Mouse (Mus musculus): ENCODE data around the gene Shc4.

Shc4 gene

DNA sequence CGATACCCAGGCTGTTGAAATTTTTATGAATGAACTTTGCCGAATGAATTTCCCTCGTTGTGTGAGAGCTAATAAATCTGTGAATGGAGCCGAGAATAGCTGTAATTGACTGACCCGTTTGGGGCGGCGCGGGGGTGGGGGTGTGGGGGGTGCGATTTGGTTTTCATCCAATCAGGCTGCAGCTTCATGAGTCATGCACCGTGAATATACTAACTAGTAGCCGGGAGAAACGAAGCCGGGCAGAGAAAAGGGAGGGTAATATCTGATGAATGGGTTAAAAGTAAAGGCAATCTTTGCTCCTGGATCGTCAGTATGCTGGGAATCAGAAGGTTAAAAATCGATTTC is at the start of gene Shc4:
TSS of gene Shc4 (minus strand) at position 63 of the 345 bp plus-strand sequence.
- DNase-seq = no peak

DNA sequence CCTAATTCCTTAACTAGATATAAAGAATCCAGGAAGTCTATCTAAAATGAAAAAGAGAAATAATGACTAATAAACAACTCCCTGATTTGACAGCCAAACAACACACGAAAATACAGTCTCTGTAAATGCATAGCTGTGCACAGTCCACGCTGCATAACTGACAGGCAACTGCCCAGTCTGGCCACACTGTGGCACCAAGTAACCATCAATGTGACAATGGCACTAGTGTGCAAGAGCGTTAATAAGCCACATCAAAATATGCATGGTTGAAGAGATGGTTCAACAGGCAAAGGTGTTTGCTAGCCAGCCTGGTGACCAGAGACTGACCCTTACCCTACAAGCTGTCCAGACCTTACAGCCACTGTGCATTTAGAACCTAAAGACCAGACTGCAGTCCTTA is 41.1 kb upstream of the Shc4 start:
- DNase-seq = no peak

DNA sequence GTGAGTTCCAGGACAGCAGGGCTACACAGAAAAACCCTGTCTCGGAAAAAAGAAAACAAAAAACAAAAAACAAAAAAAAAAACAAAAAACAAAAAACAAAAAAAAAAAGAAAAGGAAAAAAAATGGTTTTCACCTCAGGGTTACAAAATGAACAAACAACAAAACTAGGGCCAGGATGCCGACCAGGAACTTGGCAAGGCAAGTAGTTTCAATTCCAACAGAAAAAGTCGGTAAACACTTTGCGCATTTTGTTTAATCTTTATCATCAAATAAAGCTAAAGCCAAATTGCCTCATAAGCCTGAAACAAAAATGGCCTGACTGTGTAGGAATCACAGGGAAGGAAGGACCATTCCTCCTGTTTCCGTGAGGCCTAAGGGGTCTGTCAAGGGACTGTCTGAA is 40.6 kb upstream of the Shc4 start:
- DNase-seq = no peak

DNA sequence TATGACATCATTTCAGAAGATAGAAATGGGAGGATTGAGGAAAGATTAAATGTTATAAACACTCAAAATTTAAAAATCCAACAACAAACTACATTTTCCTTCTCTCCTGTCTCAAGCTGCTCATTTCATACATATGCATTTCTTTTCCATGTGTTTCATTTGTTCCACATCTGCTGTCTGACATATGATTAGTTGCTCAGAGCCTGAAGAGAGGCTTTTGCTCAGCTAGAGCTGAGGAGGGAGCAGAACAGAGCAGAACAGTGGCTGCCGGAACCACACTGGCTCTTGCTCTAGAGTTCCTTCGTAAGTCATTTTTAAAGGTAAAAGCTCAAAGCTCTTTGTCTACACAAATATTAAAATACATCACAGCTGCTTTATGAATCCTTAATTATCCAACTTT is 25.4 kb upstream of the Shc4 start:
- no peak for DNase-seq

DNA sequence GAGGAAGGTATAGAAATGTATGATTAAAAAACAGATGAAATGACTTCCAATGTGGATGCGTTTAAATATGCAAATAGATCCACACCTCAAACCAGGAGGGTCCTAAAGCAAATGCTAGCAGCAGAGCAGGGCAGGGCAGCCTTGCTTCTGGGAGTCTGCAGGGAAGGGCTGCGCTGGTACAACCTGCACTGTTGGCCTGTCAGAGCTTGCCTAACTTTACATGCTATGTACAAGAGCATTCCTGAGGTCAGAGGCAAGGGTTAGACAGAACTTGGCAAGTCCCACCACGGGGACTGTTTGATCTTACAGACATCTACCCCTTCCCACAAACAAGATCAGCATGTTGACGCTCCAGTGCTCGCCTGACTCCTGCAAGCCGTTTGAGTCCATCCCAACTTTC is 15.4 kb upstream of the Shc4 start:
- DNase-seq = no peak

DNA sequence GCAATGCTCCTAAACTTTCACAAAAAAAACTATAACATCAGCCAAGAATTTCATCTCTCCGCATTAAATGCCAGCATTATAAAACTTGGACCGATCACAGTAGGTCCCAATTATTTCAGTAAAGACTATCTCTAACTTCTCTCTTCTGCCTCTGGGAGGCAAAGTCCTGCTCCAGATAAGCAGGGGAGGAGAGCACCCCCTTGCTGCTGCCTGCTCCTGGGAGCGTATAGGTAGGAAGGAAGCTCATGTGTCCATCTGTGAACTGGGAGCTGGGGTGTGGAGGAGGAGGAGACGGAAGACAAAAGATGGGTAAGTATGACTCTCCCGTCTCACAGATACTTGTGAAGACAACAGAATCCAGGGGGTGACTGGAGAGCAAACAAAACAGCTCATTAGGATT is 14.8 kb upstream of the Shc4 start:
- DNase-seq = no peak

DNA sequence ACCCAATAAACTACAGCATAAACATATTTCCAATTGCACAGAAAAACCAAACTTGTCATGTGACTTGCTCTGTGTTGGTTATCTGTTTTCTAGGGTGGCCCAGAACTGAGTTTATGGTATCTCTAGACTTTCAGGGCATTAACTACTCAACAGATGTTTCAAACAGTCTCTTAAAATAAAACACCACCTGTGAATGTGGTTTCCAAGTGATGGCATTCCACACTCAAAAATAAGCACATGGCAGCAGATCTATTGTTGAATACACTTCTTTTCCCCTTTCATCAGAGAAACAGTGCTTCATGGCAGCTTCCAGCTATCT is 12.0 kb upstream of the Shc4 start:
- no peak for DNase-seq

DNA sequence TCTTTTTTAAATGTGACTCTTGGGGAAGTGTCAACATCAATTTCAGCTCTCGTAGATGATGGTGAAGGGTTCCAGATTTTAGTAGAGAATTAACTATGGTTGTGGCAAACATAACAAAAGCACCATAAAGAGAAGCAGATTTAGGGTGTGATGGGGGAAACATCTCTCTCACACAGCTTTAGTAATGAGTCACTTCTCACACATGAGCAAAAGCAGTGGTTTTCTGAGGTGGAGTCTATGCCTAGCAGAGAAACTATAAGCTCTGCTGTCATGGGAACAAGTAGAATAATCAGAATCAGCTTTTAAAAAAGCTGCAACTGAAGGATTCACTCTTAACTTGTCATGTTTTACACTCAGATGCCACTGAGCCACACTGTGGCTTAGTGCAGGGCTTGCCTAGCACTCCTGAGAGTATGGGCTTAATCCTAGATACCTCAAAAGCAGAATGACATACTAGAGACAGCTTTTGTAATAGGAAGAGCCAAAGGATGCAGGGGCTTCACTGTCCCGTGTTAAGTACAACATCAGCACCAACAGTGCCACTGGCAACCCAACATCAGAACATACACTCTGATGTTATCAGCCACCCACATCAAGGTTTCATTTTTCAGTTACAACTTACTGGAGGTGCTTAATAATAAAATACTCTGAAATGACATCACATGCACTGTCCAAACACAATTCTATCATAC is 11.5 kb upstream of the Shc4 start:
- no peak for DNase-seq

DNA sequence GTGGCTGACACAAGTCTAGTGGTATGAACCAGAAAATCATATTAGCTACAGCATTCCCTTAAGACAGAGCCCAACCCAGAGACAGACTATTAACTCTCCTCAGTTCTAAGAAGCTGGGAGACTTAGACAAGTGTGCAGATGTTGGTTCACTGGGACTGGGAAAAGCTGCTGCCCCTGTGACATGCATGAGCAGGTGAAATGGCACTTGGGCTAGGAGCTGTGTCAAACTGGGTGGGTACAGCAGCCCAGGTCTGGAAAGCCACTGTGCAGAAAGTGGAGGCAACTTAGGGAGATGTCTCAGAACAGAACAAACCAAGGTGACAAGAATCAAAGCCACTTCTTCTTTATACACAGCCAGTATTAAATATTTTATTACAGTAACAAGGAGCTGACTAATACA is 10.8 kb upstream of the Shc4 start:
- DNase-seq = no peak

DNA sequence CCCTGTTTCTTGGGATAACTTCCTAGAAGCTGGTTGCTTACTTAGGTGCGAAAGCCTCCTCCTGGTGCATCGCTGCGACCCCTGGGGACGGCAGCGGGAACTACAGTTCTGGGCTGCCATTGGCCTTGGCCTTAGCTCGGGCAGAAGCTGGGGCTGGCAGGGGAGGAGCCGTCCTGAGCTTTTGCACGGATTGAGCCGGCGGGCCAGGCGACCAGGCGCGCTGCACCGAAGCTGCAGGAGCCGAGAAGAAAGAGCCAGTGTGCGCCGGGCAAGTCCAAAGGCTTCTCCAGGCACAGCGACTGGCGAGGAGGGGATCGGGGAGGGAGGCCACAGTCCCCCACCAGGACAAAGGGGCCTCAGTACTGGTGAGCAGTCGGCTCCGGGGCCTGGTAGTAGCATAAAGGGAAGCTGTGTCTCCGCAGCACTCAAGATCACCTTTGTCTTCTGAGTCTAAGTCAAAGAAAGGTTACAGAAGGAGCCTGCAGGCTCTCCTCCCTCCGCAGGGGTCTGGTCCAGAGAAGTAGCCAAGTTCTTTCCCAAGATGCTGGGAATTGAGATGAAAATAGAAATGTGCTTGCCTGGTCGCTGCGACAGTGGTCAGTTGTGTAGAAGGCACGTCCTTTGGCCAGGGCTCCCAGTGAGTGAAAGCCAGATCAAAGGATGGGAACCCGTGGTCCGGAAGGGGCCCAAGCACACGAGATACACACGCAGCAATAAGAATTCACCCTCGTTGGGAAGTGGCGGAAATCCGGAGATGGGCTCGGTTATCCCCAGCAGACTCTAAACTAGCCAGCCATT is 8.0 kb upstream of the Shc4 start:
- DNase-seq = peak; percentile 92 to 96

DNA sequence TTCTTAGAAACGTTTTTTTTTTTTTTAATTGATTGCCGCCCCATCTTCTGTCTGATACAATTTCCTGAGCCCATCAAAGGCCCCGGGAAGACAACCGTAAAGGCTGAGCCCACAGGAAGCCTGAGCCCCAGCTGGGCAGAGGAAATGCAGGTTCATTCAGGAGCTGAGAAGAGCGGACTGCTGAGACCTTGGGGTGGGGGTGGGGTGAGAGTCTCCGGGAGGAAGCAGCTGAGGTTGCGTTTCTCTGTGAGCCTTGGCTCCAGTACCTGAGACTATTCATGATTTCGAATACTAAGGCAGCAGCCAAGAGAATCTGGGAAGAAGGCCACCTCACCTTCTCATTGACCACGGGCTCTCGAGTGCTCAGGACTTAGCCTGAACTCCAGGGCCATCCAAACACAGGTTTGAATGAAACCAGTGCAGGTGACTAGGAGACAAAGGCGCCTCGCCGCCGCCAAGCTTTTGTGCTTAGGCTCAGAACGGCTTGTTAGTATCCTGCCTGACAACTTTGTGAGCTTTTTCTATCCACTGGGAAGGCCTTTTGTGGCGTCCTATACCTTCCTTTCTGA is 682 bp upstream of the Shc4 start:
- peak; percentile 8 to 14 for DNase-seq

DNA sequence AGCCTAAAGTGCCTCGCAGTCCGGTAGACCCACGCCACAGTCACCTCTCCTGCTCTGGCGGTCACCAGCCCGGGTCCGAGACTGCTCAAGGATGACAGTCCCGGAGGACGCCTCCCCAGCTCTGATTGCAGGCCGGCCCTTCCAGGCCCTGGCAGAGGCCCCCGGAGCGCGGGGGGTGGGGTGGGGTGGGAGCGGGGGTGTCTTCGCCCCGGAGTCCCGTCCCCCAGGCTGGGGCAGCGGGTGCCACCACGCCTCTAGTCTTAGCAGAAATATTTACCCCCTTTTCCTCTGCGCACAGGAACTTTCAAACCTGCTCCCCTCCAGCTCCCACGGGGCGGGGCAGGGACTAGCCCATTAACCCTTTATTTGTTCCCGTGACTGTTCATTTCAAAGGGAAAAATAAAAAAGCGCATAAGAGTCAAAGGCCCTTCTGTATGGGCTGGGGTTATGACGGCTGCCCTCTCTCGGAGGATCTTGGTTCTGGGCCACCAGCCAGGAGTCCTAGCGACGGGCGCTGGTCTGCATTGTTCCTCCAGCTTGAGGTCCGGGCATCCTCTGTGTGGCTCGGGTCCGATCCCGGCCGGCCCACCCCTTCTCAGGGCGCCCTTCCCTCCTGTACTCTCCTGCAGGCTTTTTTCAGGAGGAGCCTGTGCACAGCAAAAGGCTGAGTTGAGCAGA is 401 bp downstream of the Shc4 start:
- peak; percentile 16 to 49 for DNase-seq

DNA sequence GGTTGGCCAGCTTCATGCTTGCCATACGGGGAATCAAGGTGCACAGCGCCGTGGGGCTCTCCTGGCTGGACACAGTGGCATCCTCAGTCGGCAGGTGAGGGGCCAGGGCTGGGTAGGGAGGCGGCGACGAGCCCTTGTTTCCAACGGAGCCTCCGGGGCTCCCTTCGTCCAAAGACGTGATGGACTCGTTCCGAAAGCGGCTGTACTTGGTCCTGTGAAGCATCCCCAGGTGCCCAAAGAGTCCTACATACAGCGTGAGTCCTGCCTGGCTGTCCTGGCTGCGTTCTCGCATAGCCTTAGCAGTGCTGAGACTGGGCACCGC is 901 bp downstream of the Shc4 start:
- no peak for DNase-seq

DNA sequence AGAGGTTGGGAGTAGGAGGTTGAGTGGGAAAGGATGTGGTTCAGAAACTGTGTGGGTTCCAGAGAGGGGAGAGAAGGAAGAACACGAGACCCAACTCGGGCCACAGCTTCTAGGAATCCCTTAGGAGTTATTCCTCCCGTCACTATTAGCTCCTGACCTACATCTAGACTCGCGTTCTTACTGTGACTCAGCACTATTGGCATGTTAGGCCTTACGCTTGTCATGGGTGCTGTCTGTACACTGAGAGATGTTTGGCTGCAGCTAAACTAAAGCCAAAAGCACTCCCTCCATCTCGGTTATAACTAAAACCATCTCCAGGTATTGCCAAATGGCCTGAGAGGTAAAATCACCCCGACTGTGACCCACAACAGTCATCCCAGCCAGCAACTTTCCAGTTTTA is 7.3 kb downstream of the Shc4 start:
- no peak for DNase-seq

DNA sequence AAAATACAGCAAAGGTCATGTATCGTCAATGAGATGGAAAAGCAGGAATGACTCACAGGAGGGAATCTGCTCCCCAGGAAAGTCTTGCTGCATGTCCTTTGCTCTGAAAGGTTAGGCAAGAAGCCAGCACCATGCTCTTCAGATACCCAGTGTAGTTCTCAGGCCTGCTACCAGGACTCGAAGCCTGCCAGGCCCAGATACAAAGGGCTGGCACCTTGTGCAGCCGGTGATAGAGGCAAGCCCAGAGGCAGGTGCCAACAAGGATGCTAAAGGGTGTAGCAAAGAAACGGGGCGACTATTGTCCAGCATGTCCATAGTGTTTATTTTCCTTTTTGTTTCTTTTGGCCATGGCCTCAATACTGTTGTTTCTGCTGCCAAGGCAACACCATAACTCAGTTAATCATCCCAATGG is 17.4 kb downstream of the Shc4 start:
- no peak for DNase-seq

DNA sequence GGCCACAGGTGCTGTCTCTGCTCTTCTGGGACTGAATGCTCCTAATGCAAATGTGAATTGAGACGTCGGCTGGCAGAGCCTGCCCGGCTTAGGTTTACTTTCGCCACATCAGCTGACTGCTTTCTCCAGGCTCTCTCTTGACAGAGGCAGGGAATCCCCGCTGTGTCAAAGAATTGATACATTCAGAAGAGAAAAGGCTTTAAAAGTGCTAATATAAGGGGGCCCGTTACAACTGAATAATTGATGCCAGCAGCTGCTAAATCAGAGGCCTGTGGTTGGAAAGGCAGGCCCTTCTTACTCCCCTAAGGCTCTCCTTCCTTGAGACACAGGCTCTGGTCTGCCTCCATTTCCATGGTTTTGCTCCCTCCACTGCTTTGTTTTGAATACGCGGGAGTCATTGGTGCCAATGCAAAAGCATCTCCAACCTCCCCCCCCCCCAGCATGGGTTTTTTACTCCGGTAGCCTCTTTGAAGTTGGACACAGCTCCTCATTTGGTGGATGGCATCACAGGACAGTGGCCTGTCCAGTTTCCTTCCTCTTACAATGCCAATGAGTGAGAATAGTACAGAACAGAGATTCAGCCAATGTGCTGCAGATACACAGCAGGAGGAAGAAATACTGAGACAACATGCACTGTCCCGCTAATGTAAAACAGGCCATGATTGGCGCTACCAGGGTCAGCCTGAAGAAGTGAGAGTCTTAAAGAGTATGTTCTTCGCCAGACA is 18.9 kb downstream of the Shc4 start:
- no peak for DNase-seq

DNA sequence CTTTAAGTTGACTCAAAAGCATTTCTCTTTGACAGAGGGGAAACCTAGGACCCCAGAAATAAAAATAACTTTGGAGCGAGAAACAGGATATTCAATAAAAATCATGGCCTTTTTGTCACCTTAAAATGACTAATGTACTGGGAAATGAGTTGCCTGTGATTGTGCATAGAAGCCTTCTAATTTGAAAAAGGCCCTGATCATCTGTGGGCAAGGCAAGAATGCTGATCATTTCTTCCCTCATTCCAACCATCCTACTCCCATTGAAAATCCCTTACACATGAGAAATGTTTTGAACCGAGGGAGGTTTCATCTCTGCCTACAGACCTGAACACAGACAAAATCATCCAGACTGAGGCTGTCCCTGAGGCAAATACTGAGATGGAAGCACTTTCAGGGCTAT is 21.1 kb downstream of the Shc4 start:
- no peak for DNase-seq

DNA sequence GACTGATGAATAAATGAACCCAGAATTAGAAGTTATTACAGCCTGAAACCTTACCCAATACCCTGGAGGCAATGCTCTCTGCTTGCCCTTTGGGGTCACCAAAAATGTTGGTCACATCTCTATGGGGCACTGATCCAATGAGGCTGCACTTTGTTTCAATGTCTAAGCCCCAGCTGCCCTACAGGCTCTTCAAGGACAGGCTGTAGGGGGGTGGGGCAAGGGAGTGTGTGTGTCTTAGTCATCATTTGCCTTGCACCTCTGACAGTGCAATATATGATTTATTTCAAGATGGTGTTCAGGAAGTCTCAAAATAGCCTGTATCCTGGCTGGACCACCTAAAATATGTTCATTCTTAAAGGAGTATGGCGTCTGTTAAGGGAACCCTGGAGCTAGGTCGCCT is 22.3 kb downstream of the Shc4 start:
- no peak for DNase-seq

DNA sequence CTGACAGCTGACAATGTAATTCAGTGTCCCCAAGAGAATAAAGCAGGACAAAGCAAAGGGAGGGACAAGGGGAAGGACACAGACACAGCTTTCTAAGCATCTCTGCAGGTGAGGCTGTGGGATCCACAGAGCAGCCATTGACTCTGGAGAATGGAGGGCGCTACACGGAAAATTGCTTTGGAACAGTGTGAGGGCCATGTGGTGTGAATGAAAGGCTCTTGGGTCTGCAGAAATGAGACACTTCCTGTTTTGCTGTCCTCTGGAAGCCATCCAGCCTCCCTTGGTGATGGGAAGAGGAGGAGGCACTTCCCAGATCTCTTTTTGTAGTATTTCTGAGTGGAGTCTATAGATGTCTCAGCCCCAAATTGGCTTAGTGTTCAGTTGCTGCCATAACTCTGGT is 27.7 kb downstream of the Shc4 start:
- DNase-seq = peak; percentile 6 to 13

DNA sequence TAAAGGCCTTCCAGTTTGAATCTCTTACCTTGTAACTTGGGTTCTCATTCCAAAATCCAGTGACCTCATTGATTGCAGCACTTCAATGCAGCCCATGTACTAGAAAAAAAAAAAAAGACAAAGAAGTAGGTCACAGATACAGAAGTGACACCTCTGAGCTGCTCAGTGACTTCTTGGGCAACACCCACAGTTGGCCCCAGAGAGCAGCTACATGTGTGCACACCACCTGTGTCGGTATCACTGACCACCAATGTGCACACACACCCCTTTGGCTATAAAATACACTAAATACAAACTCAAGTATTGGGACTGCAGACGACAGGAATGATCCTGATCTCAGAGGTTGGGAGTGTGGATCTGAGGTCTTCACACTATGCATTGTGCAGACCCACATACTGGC is 29.1 kb downstream of the Shc4 start:
- DNase-seq = no peak

DNA sequence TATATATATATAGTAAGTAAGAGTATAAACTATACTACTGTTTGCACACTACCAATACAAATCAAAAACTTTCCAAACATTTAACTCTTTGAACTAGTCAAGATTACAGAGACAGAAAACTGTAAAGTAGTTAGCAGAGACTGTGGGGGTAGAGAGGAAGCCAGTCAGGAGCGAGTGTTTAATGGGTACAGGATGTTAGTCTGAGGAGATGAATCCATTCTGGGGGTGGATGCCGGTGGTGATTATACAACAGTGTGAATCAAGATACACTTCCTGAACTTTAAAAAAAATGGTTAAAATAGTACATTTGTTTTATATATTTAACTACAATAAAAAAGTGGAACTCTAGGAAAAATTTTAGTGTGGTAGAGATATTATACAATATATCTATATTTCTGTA is 31.9 kb downstream of the Shc4 start:
- no peak for DNase-seq

DNA sequence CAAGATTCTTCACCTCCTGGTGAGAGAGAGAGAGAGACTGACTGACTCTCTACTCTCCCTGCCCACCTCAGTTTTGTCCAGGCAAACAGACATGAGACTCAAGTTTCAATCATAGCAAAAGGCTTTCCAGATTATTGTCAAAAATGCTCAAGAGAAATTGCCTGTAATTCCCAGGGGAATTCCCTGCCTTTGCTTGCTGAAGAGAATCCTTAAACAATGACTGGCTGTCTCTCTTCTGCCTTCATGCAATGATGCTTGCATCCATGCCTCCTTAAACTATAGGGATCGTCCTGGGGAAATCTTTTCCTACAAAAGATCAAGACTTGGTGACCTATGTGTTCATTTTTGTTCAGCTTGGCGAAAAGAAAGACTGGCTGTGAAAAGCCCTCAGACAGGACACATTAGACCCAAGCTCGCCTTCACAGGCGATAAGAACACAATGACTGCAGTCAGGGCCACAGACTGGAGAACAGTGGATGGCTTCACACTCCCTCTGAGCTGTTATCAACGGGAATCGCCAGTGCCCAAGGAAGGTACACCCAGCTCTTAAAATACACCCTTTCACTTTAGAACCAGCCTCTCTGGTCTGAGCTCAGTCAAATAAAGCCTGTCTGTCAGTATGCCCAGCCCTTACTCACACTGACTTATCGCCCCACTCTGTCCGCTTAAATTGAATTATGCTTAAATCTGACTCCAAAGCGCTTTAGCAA is 38.4 kb downstream of the Shc4 start:
- DNase-seq = no peak

Data from kidney, adult 8-10 months (tissue).